Mouse (Mus musculus) urinary bladder, postnatal 14 days (tissue): Measurements from ENCODE around the gene Asap2.

Source experiments
- DNase-seq: peaks from one replicate; pipeline ENCODE4 v3.0.0; 2021; ENCODE audit warnings: low spot score

The Asap2 gene

DNA sequence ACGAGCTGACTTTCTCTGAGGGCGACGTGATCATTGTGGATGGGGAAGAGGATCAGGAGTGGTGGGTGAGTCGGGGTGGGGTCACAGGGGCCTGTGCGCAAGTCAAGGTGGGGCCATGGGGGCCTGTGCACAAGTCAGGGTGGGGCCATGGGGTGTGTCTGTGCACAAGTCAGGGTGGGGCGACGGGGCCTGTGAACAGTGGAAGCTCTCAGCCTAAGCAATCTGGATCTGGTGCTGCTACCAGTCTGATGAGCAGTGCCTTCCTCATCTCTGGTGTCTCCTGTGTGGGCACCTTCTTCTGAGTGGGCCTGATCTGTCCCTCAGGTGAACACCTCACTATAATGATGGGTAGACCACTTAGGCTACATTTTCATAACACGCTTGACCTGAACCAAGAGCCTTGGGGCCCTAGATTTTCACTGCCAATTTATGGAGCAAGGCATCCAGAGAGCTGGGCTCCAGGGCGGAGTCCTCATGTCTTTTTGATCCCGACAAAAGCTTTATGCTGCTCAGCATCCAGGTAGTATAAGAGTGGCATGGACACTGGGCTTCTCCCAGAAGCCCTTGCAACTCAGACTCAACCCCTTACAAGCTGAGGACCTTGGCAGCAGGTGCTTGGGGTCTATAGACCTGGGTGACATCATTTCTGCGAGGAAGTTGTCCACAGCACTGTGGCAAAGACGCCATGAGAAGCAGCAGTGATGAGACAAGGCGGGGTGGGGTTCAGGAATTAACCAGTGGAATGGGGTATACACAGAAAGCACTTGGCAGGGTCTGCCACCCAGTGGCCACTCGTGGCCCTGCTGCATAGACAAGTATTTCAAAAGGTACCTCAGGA is 275.9 kb downstream of the Asap2 start:
- DNase-seq: peak; percentile 57

DNA sequence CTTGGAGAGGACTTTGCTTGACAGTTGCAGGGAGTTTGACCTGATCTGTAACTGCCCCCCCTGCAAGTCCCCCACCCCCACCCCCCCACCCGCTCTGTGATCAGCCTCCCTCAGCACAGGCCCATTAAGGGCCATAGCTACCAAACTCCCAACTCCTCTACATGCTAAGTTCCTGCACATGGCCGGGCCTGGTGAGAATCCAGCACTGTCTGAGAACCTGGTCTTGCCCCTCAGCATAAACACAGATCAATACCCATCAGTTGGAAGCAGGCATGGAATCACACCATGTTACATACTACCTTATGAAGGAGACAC is 276.5 kb downstream of the Asap2 start:
- DNase-seq: no peak

DNA sequence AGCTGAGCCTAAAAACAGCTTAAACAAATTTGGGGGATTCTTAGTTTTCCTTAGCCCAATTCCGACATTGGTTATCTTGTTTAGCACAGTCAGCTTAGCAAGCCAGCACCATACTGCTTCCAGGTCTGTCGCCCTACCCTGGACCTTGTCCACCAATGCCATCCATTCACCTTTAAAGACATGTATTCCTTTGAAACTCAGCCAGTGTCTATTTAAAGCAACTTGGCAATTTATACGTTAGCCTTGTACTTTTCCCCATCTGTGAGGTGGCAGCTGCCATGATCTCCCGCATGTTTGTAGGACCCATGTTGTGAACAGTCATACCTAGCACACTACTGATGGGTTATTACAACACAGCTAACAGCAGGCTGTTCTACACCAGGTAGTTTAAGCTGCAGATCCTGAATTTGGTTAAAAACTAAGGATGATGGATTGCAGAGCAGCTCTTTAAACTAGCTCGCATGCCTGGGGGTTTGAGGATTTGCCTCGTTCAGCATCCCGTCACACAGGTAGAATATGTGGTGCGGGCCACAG is 277.9 kb downstream of the Asap2 start:
- DNase-seq: no peak

DNA sequence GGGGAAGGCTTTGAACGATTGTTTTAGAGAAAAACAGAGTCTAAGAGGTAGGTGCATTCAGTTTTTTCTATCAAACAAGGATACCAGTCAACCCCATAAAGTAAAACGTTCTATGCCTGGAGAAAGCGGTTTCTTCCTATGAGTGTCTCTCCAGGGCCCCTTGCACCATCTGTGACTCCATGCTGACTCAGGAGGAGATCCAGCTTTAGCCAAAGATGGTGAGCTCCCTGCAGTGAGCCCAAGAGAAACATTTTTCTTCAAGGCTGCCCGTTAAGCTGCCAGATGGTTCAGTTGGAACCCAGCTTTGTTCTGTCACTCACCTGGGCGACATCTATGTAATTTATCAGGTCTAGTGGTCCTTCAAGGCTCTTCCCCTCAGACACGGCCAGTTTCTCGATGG is 284.2 kb downstream of the Asap2 start:
- no peak for DNase-seq

DNA sequence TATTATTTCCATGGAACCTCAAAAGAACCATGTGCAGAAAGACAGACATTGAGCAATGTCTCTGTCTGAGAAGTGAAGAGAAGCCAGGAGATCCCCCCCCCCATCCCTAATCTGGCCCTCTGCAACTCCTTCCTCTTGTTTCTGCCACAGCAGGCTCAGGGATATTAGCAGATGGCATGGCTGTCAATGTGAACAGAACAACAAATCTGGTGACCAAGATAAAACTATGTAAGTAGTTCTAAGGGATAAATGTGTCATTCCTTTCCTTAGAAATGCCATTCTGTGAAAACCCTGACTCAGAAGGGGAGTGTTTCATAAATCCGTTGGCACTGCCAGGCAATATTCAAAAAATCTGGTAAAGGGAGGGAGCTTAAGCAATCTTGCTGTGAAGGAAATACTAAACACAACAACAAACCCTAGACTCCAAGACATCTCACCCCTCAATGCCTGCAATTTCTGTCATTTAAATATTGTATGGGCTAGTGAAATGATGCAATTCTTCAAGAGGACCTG is 287.1 kb downstream of the Asap2 start:
- DNase-seq: no peak

DNA sequence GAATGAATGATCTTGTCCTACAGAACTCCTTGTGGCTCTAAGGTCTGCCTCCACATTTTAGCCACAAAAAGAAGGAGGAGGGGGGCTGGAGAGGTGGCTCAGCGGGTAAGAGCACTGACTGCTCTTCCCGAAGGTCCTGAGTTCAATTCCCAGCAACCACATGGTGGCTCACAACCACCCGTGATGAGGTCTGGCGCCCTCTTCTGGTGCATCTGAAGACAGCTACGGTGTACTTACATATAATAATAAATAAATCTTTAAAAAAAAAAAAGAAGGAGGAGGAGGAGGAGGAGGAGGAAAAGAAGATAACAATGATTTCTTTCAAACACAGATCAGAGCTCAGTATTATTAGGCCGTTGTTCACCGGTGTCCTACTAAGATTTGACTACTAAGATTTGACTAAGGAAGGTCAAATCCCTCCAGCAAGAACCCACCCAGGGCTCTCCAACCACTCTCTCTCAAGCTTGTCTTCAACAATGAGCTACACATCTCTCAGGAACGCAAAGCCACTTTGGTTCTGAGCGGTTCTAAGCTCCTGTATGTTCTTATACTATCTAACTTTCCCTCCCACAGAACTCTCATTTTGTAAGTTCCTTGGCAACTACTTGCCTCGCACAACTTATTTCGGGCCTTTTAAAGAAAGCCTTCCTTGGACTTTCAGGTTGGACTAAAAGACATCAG is 294.6 kb downstream of the Asap2 start, which contains the start of gene Cpsf3:
Gene Cpsf3, plus strand, starts transcription at position 631 of the 681 bp plus-strand sequence.
- no peak for DNase-seq

DNA sequence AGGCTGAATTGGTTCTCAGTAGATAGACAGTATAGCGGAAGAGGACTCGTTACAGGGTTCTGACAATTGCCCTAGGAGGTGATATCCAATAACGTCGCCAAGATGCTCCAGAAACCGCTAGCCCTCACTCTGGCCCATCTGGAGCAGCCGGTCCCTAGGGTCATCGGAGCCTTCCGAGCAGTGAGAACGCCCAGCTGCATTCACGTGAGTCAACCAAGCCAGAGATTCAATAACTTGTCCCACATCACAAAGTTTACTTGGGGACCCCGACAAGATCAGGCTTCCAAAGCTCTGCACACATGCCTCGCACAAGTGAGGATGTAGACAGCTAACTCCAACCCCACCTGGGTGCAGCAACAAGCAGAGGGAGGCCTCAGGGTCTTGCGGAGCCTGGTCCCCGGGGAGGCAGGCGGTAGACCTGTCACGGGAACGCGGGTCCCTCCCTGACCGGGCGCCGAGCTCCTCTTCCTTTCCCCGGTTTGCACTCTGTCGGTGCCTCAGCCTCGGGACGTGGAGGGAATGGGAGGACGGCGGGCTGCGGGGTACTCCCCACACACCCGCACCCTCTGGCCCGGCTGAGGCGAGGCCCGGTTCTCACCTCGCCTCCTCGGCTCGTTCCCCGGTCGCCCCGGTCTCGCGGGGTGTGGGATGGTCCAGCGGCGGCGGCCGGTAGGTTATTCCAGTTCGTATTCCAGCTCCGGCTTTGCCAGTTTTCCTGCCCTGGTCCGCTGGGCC is 295.4 kb downstream of the Asap2 start:
- DNase-seq: no peak

DNA sequence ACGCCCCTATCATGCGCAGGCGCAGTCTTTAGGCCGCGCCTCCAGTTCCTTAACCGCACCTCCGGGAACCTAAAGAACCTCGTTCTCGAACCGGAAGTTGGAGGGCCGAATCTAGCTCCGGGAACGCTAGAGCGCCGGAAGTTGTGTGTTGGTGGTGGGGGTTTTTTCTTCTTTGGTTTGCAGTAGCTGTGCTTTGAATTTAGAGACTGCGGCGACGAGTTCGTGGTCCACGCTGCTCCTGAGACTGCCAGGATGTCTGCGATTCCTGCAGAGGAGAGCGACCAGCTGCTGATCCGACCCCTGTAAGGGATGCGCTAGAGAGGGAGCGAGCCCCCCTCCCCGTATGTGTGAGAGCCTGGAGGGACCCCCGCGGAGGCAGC is 296.0 kb downstream of the Asap2 start, which contains the start of gene Itgb1bp1:
Gene Itgb1bp1, minus strand, starts transcription at position 42 of the 380 bp plus-strand sequence.
- DNase-seq: peak; percentile 99

DNA sequence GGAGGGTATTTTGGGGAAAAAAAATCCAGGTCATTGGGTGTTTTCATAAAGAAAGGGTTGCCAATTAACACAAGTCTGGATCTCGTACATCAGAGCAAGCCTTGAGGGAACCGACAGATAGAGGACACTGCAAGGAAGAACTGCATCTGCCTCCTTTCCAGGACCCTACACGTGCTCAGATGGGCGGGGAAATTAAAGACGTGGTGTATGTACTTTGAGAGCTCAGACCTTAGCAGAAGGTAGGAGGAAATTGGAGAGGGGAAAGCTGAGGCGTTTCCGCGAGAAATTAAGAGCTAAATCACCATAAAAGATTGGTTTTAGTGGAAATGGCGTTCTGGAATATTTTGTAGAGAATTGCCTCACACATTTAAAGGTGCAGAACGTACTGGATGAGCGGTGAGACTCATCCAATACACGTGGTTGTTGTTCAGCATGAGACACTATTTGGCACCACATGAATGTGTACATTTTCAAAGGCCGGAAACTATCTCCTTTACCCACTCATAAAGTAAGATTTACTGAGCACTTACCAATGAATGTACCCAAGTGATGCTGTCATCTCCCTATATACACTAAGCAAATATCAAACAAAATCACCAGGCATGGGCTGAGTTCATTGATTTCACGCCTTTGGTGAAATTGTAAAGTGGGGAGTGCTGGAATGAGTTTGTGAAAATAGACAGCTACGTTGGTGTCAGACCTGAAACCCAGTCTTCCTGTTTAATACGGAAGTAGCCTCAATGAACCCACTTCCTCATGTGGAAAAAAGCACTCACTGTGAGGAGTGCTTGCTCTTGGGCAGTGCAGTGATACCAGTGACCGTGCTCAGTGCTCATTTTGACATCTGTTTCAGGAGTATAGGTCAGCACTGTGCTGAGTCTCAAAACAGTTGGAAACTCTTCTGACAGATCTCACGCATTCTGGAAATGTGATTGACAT is 296.7 kb downstream of the Asap2 start:
- DNase-seq: peak; percentile 11

DNA sequence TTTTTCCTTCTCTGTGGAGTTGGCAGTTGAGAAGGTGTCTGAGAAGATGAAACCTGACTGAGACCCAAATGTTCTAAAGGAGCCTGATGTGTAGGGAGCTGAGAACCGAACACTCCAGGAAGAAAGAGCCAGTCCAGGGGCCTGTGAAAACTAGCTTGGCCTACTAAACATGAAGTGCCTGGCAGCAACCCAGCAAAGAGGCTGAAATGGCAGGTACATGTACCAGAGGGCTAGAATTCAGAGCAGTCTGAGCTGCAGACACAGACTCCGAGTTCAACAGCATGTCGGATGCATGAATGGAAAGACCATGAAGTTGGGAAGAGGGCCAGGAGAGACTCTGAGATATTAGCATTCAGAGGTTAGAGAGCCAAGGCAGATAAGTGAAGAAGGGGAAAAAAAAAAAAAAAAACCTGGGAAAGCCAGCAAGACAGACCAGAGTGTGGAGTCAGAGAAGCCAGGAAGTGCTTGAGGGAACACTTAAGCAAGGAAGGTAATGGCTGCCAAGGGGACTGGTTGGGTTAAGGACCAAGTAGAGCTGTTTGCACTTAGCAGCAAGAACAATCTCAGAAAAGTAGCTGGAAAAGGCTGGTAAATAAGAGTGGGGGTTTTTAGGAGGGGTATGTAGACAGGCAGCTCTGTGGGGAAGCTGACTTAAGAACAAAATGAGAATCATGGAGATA is 298.6 kb downstream of the Asap2 start:
- no peak for DNase-seq

DNA sequence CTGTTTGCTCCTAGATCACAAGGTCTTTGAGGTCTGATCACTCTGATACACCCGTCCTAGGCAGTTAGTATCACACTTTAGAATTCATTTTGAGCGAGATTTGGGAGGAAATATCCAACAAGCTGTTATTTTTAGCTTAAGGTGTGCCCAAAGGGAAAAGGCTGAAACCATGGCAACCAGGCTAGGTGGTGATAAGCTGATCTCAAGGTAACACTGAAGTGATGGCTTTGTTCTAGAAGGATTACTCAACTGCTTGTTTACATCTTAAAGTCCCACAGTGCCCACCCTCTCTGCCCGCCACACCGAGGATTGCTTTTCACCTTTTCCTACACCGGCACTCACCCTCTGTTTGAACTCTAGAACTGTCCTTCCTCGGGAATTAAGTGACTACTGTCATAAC is 299.4 kb downstream of the Asap2 start:
- no peak for DNase-seq

DNA sequence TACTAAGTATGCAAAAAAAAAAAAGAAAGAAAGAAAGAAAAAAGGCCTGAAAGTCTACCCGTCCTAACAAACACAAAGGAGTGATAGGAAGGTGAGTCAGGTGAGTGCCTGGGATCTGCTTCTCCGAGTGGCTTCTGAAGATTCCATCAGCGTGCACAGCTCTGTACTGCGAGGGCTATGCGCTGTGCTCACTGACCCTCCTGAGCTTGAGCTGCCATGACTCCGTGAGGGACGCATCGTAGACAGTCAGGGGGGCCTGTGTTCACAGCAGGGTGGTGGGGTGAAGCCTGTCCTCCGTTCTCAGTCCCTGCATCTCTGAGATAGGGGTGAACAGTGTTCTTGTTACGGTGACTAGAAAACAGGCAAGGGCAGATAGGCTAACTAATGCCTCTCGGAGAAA is 308.6 kb downstream of the Asap2 start:
- DNase-seq: no peak

DNA sequence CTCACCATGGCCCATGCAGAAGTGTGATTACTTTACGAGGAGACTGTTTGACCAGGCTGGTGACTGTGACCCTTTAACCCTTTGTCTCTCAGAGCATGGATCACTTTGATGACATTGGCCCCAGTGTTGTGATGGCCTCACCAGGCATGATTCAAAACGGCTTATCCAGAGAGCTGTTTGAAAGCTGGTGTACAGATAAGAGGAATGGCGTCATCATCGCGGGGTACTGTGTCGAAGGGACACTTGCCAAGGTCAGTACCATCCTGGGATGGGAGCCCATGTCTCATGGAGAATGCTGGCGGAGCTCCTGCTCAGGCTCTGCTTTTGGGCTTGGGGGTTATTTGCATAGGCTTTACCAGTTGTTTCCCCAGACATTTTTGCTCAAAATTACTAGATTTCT is 311.1 kb downstream of the Asap2 start:
- no peak for DNase-seq

DNA sequence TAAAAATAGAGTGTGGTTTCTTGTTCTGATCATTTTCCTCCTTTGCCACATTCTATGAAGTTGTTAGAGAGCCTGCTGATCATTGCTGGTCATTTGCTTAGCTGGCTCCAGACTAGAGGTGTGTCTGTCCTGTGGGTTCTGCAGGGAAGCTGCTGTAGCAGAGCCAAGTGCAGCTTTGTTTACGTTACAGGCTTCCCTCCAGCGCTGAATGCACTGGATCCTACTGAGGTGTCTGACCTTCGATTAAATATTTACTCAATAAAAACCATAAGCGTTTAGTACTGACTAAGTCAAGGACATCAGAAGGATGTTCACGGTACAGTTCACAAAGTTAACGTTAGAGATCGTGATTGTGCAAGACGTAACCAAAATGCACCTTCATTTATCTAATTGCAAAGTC is 311.7 kb downstream of the Asap2 start:
- DNase-seq: no peak

DNA sequence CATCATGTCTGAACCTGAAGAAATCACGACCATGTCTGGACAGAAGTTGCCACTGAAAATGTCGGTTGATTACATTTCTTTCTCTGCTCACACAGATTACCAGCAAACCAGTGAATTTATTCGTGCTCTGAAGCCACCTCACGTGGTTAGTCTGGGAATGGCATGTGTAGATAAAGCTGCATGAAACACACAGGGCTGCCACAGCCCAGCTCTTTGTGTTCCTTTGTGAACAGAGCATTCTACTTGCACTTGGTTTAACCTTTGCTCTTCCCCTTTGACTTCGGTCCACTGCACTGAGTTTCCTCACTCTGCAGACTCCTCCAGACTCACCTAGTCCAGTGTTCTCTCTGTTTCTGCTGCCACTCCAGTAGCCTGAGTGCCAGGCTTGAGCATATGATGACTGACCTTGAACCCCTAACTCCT is 312.1 kb downstream of the Asap2 start:
- DNase-seq: no peak

DNA sequence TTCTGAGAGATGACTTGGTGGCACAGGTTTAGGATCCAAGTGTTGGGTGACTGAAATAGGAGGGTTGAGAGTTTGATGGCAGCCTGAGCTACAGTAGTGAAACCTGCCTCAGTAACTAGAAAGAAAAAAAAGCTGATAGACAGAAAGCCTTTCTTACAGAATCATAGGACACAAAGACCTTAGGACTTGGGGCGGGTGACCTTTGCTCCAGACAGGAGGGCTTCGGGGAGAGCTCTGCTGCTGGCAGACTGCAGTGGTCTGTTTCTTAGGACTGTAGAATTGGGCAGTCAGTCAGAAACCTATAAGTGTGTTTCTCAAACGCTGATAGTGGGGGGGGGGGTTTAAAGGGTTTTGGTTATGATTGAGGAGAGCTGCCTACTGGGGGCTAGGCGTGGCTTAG is 315.5 kb downstream of the Asap2 start:
- no peak for DNase-seq

DNA sequence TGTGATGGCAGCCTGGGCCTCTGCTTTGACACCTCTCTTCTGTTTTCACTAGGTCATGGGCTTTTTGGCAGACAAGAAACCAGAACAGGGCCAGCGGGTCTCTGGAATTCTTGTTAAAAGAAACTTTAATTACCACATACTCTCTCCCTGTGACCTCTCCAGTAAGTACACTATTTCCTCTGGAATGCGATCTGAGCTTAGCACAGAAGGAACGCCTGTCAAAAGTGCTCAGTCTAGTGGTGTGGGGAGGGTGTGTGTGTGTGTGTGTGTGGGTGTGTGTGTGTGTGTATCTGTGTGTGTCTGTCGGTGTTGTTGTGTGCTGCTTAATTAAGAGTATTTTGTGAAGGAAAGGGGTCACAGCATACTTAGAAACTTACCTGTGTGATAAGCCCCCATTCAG is 316.5 kb downstream of the Asap2 start:
- DNase-seq: no peak

DNA sequence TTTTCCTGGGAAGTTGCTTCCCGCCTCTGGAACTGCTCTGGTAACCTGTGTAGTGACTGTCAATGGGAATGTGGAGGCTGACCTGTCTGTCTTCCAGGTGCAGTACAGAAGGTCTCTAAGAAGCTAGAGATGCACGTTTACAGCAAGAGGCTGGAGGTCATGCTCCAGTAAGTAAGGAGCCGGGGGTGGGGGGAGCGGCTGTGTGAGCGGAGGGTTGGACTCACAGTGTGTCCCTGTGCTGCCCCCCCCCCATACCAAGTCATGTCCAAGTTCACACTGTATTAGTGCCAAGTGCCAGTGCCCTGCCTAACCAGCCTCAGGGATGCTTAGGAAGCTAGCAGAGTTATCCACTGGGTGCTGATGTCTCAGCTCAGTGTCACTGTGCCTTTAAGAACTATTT is 321.9 kb downstream of the Asap2 start:
- no peak for DNase-seq

DNA sequence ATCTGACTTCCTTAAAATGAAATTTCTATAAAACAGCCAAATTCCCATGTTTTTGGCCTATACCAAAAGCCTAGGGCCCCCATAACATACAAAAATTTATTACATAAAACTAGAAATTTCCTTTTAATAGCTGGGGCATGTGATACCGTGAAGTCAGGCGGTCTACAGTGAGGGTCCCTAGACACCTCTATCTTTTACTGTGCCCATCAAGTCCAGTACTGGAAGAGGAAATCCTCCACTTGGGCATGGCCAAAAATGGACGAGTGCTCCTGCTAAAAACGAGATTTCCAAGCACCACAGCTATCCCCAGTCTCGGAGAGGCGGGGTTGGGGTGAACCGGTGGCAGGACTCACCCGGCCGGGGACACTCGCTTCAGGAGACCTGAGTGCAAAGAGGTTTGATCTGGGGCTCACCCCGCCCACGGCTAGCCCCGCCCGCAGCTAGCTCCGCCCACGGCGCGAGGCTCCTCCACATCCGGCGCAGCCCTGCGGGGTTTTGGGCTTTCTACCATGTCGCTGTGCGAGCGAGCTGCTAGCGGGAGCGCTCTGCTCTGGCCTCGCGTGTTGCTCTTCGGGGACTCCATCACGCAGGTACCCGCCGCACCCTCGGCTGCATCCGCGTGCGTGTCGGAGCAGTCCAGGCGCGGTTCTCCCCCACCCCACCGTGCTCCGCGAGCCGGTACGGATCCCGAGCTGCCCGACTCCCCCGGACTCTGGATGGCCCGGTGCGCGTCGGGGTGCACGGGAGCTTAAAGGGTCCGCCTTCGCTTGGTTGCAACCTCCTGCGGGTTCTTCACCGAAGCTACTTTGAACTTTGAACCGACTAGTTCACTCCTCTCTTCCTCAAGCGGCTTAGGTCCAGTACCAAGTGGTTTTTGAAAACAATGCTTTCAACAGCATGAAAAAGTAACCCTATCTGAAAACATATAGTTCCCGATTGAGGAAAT is 325.9 kb downstream of the Asap2 start, which contains the start of gene Iah1:
Gene Iah1, plus strand, starts transcription at position 467 of the 946 bp plus-strand sequence.
- peak; percentile 88 for DNase-seq
